Mouse (Mus musculus) myocyte (in vitro differentiated cells): ENCODE measurements around the gene Tsen34.

Source experiments
- CEBPB ChIP-seq: IDR thresholded peaks from 2 replicates; pipeline ENCODE4 v1.6.1; 2011; ENCODE audit warnings: mild to moderate bottlenecking, moderate library complexity; ENCODE audit not compliant: poor library complexity, insufficient read depth, severe bottlenecking
- E2F4 ChIP-seq: IDR thresholded peaks from one replicate; pipeline ENCODE4 v1.6.1; 2011; ENCODE audit warnings: mild to moderate bottlenecking, control low read depth, moderate library complexity; ENCODE audit not compliant: insufficient read depth
- MAX ChIP-seq: IDR thresholded peaks from one replicate; pipeline ENCODE4 v1.6.1; 2011; ENCODE audit warnings: low read depth, mild to moderate bottlenecking, control low read depth
- MYOD1 ChIP-seq, 3 experiments: IDR thresholded peaks; one replicate each; pipeline ENCODE4 v1.6.1; 2011; ENCODE audit warnings: control low read depth in 2 of 3, low read depth in 2 of 3, mild to moderate bottlenecking in 2 of 3, moderate library complexity in 1 of 3; ENCODE audit not compliant: insufficient read length in 2 of 3, control insufficient read depth in 1 of 3
- MYOG ChIP-seq, 3 experiments: IDR thresholded peaks; one replicate each; pipeline ENCODE4 v1.6.1; 2011; ENCODE audit warnings: control low read depth in 2 of 3, low read depth in 2 of 3, mild to moderate bottlenecking in 2 of 3; ENCODE audit not compliant: insufficient read length in 2 of 3, control insufficient read depth in 1 of 3, insufficient read depth in 1 of 3
- POLR2A ChIP-seq: IDR thresholded peaks from one replicate; pipeline ENCODE4 v1.6.1; 2011; ENCODE audit warnings: low read depth, mild to moderate bottlenecking, control low read depth, moderate library complexity; ENCODE audit not compliant: insufficient read length
- POLR2AphosphoS2 ChIP-seq: IDR thresholded peaks from one replicate; pipeline ENCODE4 v1.6.1; 2011; ENCODE audit warnings: low read depth, control low read depth; ENCODE audit not compliant: insufficient read length
- REST ChIP-seq: IDR thresholded peaks from one replicate; pipeline ENCODE4 v1.6.1; 2011; ENCODE audit warnings: mild to moderate bottlenecking, control low read depth, moderate library complexity; ENCODE audit not compliant: insufficient read depth, insufficient read length
- SRF ChIP-seq: IDR thresholded peaks from one replicate; pipeline ENCODE4 v1.6.1; 2011; ENCODE audit warnings: low read depth; ENCODE audit not compliant: control insufficient read depth, insufficient read length
- TCF12 ChIP-seq: IDR thresholded peaks from one replicate; pipeline ENCODE4 v1.6.1; 2011; ENCODE audit warnings: mild to moderate bottlenecking, control low read depth; ENCODE audit not compliant: poor library complexity, insufficient read depth, severe bottlenecking
- USF1 ChIP-seq: IDR thresholded peaks from one replicate; pipeline ENCODE4 v1.6.1; 2011; ENCODE audit warnings: low read depth, mild to moderate bottlenecking, control low read depth, moderate library complexity

- TF ChIP-seq POLR2A: no peak
- no peak for TF ChIP-seq TCF12
- TF ChIP-seq MYOD1 (IDR thresholded peaks at IDR 0.05; ENCODE audit: control insufficient read depth in 1 of 3, insufficient read length in 2 of 3, low read depth in 2 of 3): no peak
- no peak for TF ChIP-seq USF1
- TF ChIP-seq MAX: no peak
- TF ChIP-seq POLR2AphosphoS2: no peak
- no peak for TF ChIP-seq CEBPB
- no peak for TF ChIP-seq REST
- TF ChIP-seq E2F4: no peak
- TF ChIP-seq SRF: no peak
- no peak for TF ChIP-seq MYOG (IDR thresholded peaks at IDR 0.05; ENCODE audit: control insufficient read depth in 1 of 3, insufficient read depth in 1 of 3, insufficient read length in 2 of 3, low read depth in 2 of 3)
Measured at GRCm38 (mm10) chr7:3691919-3692318, 744 bp upstream of the Tsen34 start.
